Mouse (Mus musculus) v-Abl transformed pro-B cells (cell line): ENCODE results near the gene Phyhipl.

Source experiments
- in situ Hi-C, 2 experiments: fragments of 400-800 bp; cut with MboI; formaldehyde crosslinking; loops; one replicate each; pipeline ENCODE4 v1.15.1; 2025; ENCODE audit not compliant: unreplicated experiment in 2 of 2

Gene Phyhipl

GRCm38 (mm10) chr10:70637640-70638328 is 18.0 kb downstream of the Phyhipl start:
- in situ Hi-C loops, result no loop called here

- in situ Hi-C loops, result no loop called here
Observed at GRCm38 (mm10) chr10:70635261-70635660, 20.5 kb downstream of the Phyhipl start.

- in situ Hi-C loops, result no loop called here
Observed at GRCm38 (mm10) chr10:70631142-70631541, 24.6 kb downstream of the Phyhipl start.

GRCm38 (mm10) chr10:70623461-70623860 is 32.3 kb downstream of the Phyhipl start:
- in situ Hi-C loops, result no loop called here

- in situ Hi-C loops, result no loop called here
Observed at GRCm38 (mm10) chr10:70616377-70616776, 39.4 kb downstream of the Phyhipl start.

- in situ Hi-C loops, result no loop called here
Observed at GRCm38 (mm10) chr10:70611633-70612032, 44.1 kb downstream of the Phyhipl start.

GRCm38 (mm10) chr10:70599925-70600305 is 55.9 kb downstream of the Phyhipl start:
- in situ Hi-C loops, result no loop called here

GRCm38 (mm10) chr10:70599126-70599924 is 56.4 kb downstream of the Phyhipl start:
- in situ Hi-C loops, result no loop called here

GRCm38 (mm10) chr10:70598516-70599125 is 57.1 kb downstream of the Phyhipl start:
- in situ Hi-C loops, result no loop called here

- in situ Hi-C loops, result no loop called here
Observed at GRCm38 (mm10) chr10:70598081-70598515, 57.7 kb downstream of the Phyhipl start.

- in situ Hi-C loops, result no loop called here
Observed at GRCm38 (mm10) chr10:70594007-70594406, 61.8 kb downstream of the Phyhipl start.

GRCm38 (mm10) chr10:70586876-70587405 is 68.8 kb downstream of the Phyhipl start:
- in situ Hi-C loops, result no loop called here

- in situ Hi-C loops, result no loop called here
Observed at GRCm38 (mm10) chr10:70584171-70584570, 71.6 kb downstream of the Phyhipl start.

- in situ Hi-C loops, result no loop called here
Observed at GRCm38 (mm10) chr10:70581556-70582211, 74.1 kb downstream of the Phyhipl start.

GRCm38 (mm10) chr10:70563636-70564035 is 92.1 kb downstream of the Phyhipl start:
- in situ Hi-C loops, result loop anchor here (10.0 to 25.0 kb wide), 5 partner anchors 401 to 1176 kb away; partner anchors contain the start of gene Ank3 (in 1 of the 2)

- in situ Hi-C loops, result loop anchor here (25.0 kb wide), 3 partner anchors 390 to 1165 kb away; partner anchors contain the start of gene Ank3 (in 1 of the 2)
Observed at GRCm38 (mm10) chr10:70552531-70552930, 103.2 kb downstream of the Phyhipl start.

- in situ Hi-C loops, result no loop called here
Observed at GRCm38 (mm10) chr10:70542857-70543256, 112.9 kb downstream of the Phyhipl start.

GRCm38 (mm10) chr10:70540456-70541195 is 115.1 kb downstream of the Phyhipl start:
- in situ Hi-C loops, result no loop called here

GRCm38 (mm10) chr10:70539251-70539650 is 116.5 kb downstream of the Phyhipl start:
- in situ Hi-C loops, result no loop called here

- in situ Hi-C loops, result no loop called here
Observed at GRCm38 (mm10) chr10:70537694-70538093, 118.1 kb downstream of the Phyhipl start.
